Mouse (Mus musculus): ENCODE data around the gene Car10.

Gene Car10

DNA sequence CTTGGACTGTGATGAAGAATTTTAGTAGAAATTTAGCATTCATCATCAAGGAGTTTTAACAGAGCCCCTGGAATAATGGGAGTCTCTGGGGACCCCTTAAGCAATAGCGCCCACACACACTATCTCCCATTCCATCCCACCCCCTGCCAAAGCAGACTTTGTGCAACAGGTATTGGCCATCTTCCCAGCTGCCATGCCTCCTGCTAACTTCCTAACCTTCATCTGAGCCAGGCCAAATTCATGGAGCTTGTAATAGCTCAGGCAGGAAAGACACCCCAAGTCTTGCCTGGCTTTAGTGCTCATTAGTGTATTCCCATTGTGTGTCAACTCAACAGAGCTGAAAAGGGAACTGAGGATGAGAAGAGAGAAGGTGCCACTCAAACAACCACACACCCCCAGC lies 481.8 kb downstream of the Car10 start:
- DNase-seq (ENCODE audit: low read depth, low spot score): no peak

DNA sequence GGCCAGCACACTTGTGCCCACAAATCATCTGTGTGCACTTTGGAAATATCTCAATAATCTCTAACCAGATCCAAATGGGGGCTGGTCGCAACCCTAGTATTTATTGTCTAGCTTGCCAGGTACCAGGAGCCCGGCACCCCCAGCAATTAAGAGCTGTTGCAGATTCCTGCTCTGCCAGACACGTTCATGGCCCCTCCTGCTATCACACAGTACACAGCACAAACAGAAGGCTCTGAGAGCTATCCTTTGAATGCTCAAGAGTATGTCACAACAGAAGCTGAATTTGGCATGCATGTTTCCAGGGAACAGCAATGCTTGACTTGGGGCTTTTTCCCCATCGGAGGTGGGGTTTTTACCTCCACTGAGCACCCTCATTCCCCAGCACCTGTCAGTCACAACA lies 483.5 kb downstream of the Car10 start:
- DNase-seq (ENCODE audit: low read depth, low spot score): no peak

- no peak for DNase-seq (ENCODE audit: low read depth, low spot score)
Observed at GRCm38 (mm10) chr11:93587788-93588187, 490.0 kb downstream of the Car10 start.

DNA sequence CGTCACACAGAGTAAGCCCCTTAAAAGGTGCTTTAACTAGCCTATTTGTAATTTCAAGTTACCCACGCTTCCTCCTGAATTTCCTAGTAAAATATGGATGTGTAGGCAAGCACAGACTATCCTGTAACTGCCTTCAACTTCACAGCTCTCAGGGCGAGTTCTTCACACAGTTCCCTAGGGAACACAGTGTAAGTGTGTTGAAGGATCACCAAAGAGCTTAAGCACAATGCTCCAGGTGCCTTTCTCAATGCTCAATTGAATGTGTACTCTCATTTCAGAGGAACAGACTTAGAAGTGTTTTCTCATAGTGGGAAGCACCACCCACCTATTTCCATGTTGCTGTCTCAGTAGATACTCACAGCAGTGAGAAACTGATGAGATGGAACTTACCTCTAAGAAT lies 492.8 kb downstream of the Car10 start:
- DNase-seq (ENCODE audit: low read depth, low spot score): no peak

- no peak for DNase-seq (ENCODE audit: low read depth, low spot score)
Observed at GRCm38 (mm10) chr11:93594033-93594432, 496.2 kb downstream of the Car10 start.

DNA sequence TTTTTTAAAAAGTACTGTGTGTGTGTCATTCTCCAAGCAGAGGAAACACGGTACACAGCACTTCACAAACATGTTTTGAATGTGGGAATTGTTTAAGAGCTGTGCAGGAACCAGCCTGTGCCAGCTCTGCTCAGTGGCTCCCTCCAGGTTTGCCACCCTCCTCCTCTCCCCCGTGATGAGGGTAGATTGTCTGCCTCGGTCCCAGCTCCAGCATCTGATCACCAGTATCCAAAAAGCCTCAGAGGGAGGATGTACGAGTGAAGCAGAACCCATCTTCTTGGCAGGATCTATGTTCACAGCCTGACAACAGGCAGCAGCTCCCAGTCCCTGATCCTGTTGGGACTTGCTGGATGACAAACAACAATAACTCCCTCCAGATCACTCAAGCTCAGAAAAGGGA lies 500.3 kb downstream of the Car10 start:
- DNase-seq (ENCODE audit: low read depth, low spot score): no peak

- no peak for DNase-seq (ENCODE audit: low read depth, low spot score)
Observed at GRCm38 (mm10) chr11:93599755-93600154, 501.9 kb downstream of the Car10 start.

GRCm38 (mm10) chr11:93603575-93603974 lies 505.7 kb downstream of the Car10 start:
- DNase-seq (ENCODE audit: low read depth, low spot score): peak; percentile 11

DNA sequence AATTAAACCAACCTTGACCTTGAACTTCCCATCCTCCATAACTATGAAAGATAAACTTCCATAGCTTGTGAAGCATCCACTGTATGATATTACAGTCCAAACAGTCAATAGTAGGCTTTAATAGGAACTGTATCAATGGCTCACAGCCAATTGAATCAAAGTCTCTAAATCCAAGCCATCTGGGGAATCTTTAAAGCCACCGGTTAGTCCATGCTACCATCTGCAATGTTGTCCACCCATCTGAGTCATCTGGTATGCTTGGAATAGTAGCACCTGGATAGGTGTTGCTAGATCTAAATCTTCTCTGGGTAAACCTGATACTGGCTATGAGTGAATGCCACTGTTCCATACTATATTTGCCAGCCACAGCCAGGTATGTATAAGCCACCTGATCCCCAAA lies 509.3 kb downstream of the Car10 start:
- DNase-seq (ENCODE audit: low read depth, low spot score): no peak

- no peak for DNase-seq (ENCODE audit: low read depth, low spot score)
Observed at GRCm38 (mm10) chr11:93608716-93609115, 510.9 kb downstream of the Car10 start.

GRCm38 (mm10) chr11:93612071-93612470 lies 514.2 kb downstream of the Car10 start:
- no peak for DNase-seq (ENCODE audit: low read depth, low spot score)

DNA sequence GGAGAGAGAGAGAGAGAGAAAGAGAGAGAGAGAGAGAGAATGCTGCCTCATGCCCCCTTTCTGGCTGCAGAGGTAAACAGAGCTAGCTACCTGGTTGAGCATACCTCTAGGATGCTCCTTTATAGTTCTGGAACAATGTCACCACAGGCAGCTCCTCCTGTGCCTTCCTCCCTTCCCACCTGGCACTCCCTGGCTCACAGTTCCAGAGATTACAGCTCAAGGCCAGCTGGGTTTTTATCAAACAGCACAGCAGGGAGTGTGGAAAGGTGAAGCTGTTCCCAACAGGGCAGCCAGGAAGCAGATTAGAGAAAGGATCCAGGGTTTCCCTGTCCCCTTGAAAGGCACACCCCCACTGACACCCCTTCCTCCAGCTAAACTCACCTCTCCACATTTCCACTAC lies 517.0 kb downstream of the Car10 start:
- no peak for DNase-seq (ENCODE audit: low read depth, low spot score)

DNA sequence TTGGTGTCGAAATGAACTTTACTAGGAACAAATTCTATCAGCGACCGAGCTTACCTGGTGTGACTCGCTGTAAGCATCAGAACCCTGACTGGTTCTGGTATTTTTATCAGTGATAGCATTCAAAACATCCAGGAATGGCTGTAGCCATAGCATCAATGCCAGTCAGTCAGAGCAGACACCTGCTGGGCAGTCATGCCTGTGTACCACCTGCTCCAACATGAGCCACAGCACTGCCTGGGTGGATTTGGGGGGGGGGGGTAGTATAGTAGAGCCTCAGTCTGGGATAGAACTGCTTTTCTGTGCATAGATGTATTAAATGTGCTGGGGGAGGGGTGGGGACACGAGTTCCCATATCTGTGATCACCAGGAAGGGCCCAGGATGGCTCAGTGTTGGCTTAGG lies 525.8 kb downstream of the Car10 start:
- DNase-seq (ENCODE audit: low read depth, low spot score): no peak

DNA sequence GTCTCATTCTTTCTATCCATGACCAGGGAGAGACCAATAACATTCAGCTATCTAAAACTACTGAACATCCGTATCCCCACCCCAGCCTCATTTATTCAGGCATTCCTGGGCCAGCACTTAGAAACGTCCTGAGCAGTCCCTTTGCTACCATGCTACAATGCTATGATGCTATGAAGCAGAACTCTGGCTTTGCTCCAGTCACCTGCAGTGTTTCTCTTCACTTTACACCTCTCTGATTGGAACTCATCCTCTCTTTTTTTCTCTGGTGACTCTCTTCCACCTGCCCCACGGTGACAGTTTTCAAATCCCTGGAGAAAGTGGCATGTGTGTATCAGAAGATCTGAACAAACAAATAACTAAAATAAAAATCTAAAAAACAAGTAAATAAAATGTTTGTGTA lies 541.6 kb downstream of the Car10 start:
- DNase-seq (ENCODE audit: low read depth, low spot score): no peak

- DNase-seq (ENCODE audit: low read depth, low spot score): no peak
Observed at GRCm38 (mm10) chr11:93640954-93641353, 543.1 kb downstream of the Car10 start.

DNA sequence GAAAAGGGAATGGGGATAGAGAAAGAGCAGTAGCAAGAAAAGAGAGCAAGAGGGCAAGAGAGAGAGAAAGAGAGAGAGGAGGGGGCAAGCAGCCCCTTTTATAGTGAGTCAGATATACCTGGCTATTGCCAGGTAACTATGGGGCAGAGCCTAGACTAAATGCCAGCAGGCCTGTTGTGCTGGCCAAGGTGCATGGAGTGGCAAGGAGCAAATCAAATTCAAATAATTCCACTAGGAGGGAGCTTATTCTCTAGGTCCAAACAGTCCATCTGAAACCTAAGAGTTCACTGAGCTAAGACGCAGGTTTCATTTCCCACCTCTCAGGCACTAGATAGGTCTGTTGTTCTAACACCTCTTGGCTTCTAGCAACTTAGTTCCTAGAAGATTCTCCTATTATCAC lies 544.5 kb downstream of the Car10 start:
- DNase-seq (ENCODE audit: low read depth, low spot score): no peak

- DNase-seq (ENCODE audit: low read depth, low spot score): no peak
Observed at GRCm38 (mm10) chr11:93643006-93643405, 545.2 kb downstream of the Car10 start.

GRCm38 (mm10) chr11:93643436-93643835 lies 545.6 kb downstream of the Car10 start:
- DNase-seq (ENCODE audit: low read depth, low spot score): no peak

- DNase-seq (ENCODE audit: low read depth, low spot score): no peak
Observed at GRCm38 (mm10) chr11:93646216-93646615, 548.4 kb downstream of the Car10 start.
